Mouse (Mus musculus) forebrain, embryonic 13.5 days (tissue): ENCODE measurements around the gene Prmt1. TPM values are rescaled to one million over a fixed set of nuclear protein-coding genes. Genes with fewer than 3 reads are reported as not detected.

Experiments
- microRNA-seq: library from miRNA; unstranded; fragments of <30 nt; microRNA quantifications from one replicate; pipeline ENCODE4, GENCODE M21; 2016
- polyA plus RNA-seq: library from polyadenylated mRNA; unstranded; fragments of >200 nt; fragmentation: Nextera tagmentation; extraction: Ambion mirVana; gene quantifications from 2 replicates; pipeline ENCODE4 v1.2.1, GENCODE M21; 2015

Gene Prmt1
- polyA plus RNA-seq, 1 experiment from 2014 or later = 815 TPM

Small RNA genes lying within 50 kb of the gene (microRNA-seq; reads per million reads assigned to microRNA genes)
- gene Mir7054 = not detected

Other genes with a start within 250 kb of the Prmt1 start
- 38.7 and 39.0 TPM in 2 replicates for gene Vrk3, start 238.2 kb downstream of the Prmt1 start, polyA plus RNA-seq
- gene Zfp473, start 235.5 kb downstream of the Prmt1 start, polyA plus RNA-seq = 1.4 and 1.6 TPM in 2 replicates
- gene Nup62, start 170.5 kb downstream of the Prmt1 start, polyA plus RNA-seq = 73.5 and 83.0 TPM in 2 replicates
- gene Il4i1, start 170.2 kb downstream of the Prmt1 start, polyA plus RNA-seq = 1.2 and 1.9 TPM in 2 replicates
- 5.4 and 5.7 TPM in 2 replicates for gene Atf5, start 169.9 kb downstream of the Prmt1 start, polyA plus RNA-seq
- gene Akt1s1, start 137.6 kb downstream of the Prmt1 start, polyA plus RNA-seq = 93.1 and 95.4 TPM in 2 replicates
- gene Tbc1d17, start 137.5 kb downstream of the Prmt1 start, polyA plus RNA-seq = 81.5 and 95.5 TPM in 2 replicates
- gene Pnkp, start 129.4 kb downstream of the Prmt1 start, polyA plus RNA-seq = 34.9 and 38.1 TPM in 2 replicates
- gene Ptov1, start 116.8 kb downstream of the Prmt1 start, polyA plus RNA-seq = 558 and 574 TPM in 2 replicates
- 145 and 165 TPM in 2 replicates for gene Med25, start 93.9 kb downstream of the Prmt1 start, polyA plus RNA-seq
- gene Fuz, start 90.5 kb downstream of the Prmt1 start, polyA plus RNA-seq = 24.7 and 27.7 TPM in 2 replicates
- gene Ap2a1, start 57.1 kb downstream of the Prmt1 start, polyA plus RNA-seq = 81.7 and 87.2 TPM in 2 replicates
- 0.20 TPM in 1 of 2 replicates, not detected in the other for gene Tsks, start 43.4 kb downstream of the Prmt1 start, polyA plus RNA-seq
- gene Cpt1c, start 11.7 kb downstream of the Prmt1 start, polyA plus RNA-seq = 40.2 and 43.1 TPM in 2 replicates
- gene Irf3, start 11.1 kb upstream of the Prmt1 start, polyA plus RNA-seq = 67.9 and 72.7 TPM in 2 replicates
- gene Bcl2l12, start 12.1 kb upstream of the Prmt1 start, polyA plus RNA-seq = 40.5 and 45.6 TPM in 2 replicates
- 35.8 and 38.9 TPM in 2 replicates for gene Scaf1, start 29.8 kb upstream of the Prmt1 start, polyA plus RNA-seq
- gene Rras, start 31.4 kb upstream of the Prmt1 start, polyA plus RNA-seq = 9.4 and 10.2 TPM in 2 replicates
- gene Prr12, start 66.3 kb upstream of the Prmt1 start, polyA plus RNA-seq = 14.9 and 17.2 TPM in 2 replicates
- 52.7 and 58.5 TPM in 2 replicates for gene Nosip, start 75.9 kb upstream of the Prmt1 start, polyA plus RNA-seq
- gene Prrg2, start 76.1 kb upstream of the Prmt1 start, polyA plus RNA-seq = 14.7 and 14.8 TPM in 2 replicates
- 61.3 and 62.0 TPM in 2 replicates for gene Rcn3, start 105.7 kb upstream of the Prmt1 start, polyA plus RNA-seq
- 8.0 and 9.9 TPM in 2 replicates for gene Fcgrt, start 117.3 kb upstream of the Prmt1 start, polyA plus RNA-seq
- 1,342 and 1,406 TPM in 2 replicates for gene Rps11, start 137.9 kb upstream of the Prmt1 start, polyA plus RNA-seq
- gene Rpl13a, start 142.2 kb upstream of the Prmt1 start, polyA plus RNA-seq = 998 and 1,188 TPM in 2 replicates
- gene Gm45713, start 149.7 kb upstream of the Prmt1 start, polyA plus RNA-seq = 0.13 and 0.31 TPM in 2 replicates
- gene Flt3l, start 149.9 kb upstream of the Prmt1 start, polyA plus RNA-seq = 0.79 and 0.92 TPM in 2 replicates
- gene Pih1d1, start 167.7 kb upstream of the Prmt1 start, polyA plus RNA-seq = 97.5 TPM in 2 replicates
- gene Aldh16a1, start 168.0 kb upstream of the Prmt1 start, polyA plus RNA-seq = 35.6 and 36.4 TPM in 2 replicates
- gene Slc17a7, start 177.4 kb upstream of the Prmt1 start, polyA plus RNA-seq = 9.3 and 14.2 TPM in 2 replicates
- not detected in 2 replicates for gene Gfy, start 193.0 kb upstream of the Prmt1 start, polyA plus RNA-seq
- gene Pth2, start 194.4 kb upstream of the Prmt1 start, polyA plus RNA-seq = not detected in 2 replicates
- 0.87 and 0.93 TPM in 2 replicates for gene Ccdc155, start 218.3 kb upstream of the Prmt1 start, polyA plus RNA-seq
- 0.59 and 0.63 TPM in 2 replicates for gene Dkkl1, start 225.6 kb upstream of the Prmt1 start, polyA plus RNA-seq
- gene Tead2, start 229.2 kb upstream of the Prmt1 start, polyA plus RNA-seq = 181 and 198 TPM in 2 replicates